Mouse (Mus musculus) natural killer cell, adult 2 months (primary cell): ENCODE measurements around the gene Nck1.

Source experiments
- DNase-seq, 2 experiments: peaks; one replicate each; pipeline ENCODE4 v3.0.0; 2022; ENCODE audit warnings: low spot score in 2 of 2

Nck1 gene

GRCm38 (mm10) chr9:100535618-100536262 lies 10.2 kb downstream of the Nck1 start:
- DNase-seq = no peak

GRCm38 (mm10) chr9:100534686-100535085 lies 11.2 kb downstream of the Nck1 start:
- DNase-seq = no peak

- DNase-seq = no peak
Observed at GRCm38 (mm10) chr9:100532847-100533505, 13.0 kb downstream of the Nck1 start.

- no peak for DNase-seq
Observed at GRCm38 (mm10) chr9:100531296-100531695, 14.6 kb downstream of the Nck1 start.

GRCm38 (mm10) chr9:100525225-100525624 lies 20.7 kb downstream of the Nck1 start:
- no peak for DNase-seq

GRCm38 (mm10) chr9:100522029-100522428 lies 23.9 kb downstream of the Nck1 start:
- DNase-seq = no peak

GRCm38 (mm10) chr9:100520586-100520985 lies 25.3 kb downstream of the Nck1 start:
- DNase-seq = peak; percentile 32 to 36

- DNase-seq = peak in 1 of 2 experiments; percentile 14
Observed at GRCm38 (mm10) chr9:100520012-100520411, 25.9 kb downstream of the Nck1 start.

- DNase-seq = no peak
Observed at GRCm38 (mm10) chr9:100507581-100507980, 38.4 kb downstream of the Nck1 start.

- no peak for DNase-seq
Observed at GRCm38 (mm10) chr9:100506652-100507051, 39.3 kb downstream of the Nck1 start.

GRCm38 (mm10) chr9:100505498-100505897 lies 40.4 kb downstream of the Nck1 start:
- DNase-seq = no peak

GRCm38 (mm10) chr9:100493611-100494261 lies 52.2 kb downstream of the Nck1 start:
- DNase-seq = no peak

- DNase-seq = no peak
Observed at GRCm38 (mm10) chr9:100491424-100491823, 54.5 kb downstream of the Nck1 start.

GRCm38 (mm10) chr9:100488969-100489368 lies 57.0 kb downstream of the Nck1 start:
- DNase-seq = no peak

- DNase-seq = no peak
Observed at GRCm38 (mm10) chr9:100488056-100488713, 57.7 kb downstream of the Nck1 start.

GRCm38 (mm10) chr9:100486431-100486830 lies 59.5 kb downstream of the Nck1 start, which contains the start of gene Il20rb:
Gene Il20rb (minus strand): TSS chr9:100486788.
- DNase-seq = no peak

- DNase-seq = no peak
Observed at GRCm38 (mm10) chr9:100483318-100483717, 62.6 kb downstream of the Nck1 start.

- DNase-seq = no peak
Observed at GRCm38 (mm10) chr9:100481626-100482025, 64.3 kb downstream of the Nck1 start.

GRCm38 (mm10) chr9:100474056-100474455 lies 71.9 kb downstream of the Nck1 start:
- DNase-seq = no peak

- DNase-seq = no peak
Observed at GRCm38 (mm10) chr9:100473361-100473760, 72.6 kb downstream of the Nck1 start.

- no peak for DNase-seq
Observed at GRCm38 (mm10) chr9:100472931-100473330, 73.0 kb downstream of the Nck1 start.

- DNase-seq = no peak
Observed at GRCm38 (mm10) chr9:100471605-100471953, 74.4 kb downstream of the Nck1 start.
